Mouse (Mus musculus) heart, postnatal 10 days (tissue): ENCODE measurements around the gene 1700018B08Rik. TPM values are rescaled to one million over a fixed set of nuclear protein-coding genes. Genes with fewer than 3 reads are reported as not detected.

Experiments
- DNase-seq, 2 experiments: peaks; one replicate each; pipeline ENCODE4 v3.0.0; 2021
- intact Hi-C: fragments of 180-260 bp; cut with DNase I; formaldehyde crosslinking; loops from one replicate; pipeline ENCODE4 v1.15.1; 2025
- total RNA-seq, 2 experiments: library from RNA; stranded (reverse); gene quantifications; 2 replicates each; pipeline ENCODE4 v1.2.3; 2021

1700018B08Rik gene
- total RNA-seq, 2 experiments from 2014 or later, result not detected

DNA sequence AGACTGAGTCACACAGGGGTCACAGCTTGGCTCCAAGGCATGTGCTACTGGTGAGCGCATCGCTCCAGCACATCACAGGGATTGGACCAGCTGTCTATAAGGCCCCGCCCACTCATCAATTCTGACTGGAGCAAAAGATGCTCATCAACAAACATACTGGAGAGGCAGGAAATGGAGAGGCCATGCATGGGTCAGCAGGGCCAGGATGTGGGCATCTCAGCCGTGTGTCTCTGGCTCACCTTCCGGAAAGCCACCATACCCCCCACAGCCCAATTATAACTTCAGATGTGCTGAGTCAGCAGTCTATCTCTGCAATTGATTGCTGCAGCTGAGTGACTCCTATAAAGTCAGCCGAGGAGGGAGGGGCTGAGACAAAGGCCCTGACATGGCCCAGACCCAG, 24.2 kb upstream of the 1700018B08Rik start:
- no peak for DNase-seq
- intact Hi-C loops, result no loop called here

DNA sequence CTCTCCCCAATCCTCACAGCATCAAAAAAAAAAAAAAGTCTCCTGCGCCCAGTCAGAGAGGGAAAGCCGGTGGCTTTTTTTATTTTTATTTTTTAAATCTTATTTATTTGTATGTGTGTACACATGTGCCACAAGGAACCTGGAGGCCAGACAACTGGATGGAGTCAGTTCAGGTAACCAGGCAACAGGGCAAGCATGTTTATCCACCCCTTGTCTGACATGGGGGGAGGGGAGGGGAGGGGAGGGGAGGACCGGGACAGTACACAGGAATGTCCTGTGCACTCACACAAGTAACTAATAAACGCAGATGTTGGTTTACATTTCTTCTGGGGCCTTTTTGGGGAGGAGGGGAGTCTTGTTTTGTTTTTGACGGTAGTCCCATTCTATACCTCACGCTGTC, 19.6 kb upstream of the 1700018B08Rik start:
- peak in 1 of 2 experiments; percentile 51 for DNase-seq
- intact Hi-C loops, result loop anchor here (1.0 to 2.0 kb wide), 3 partner anchors 10 to 39 kb away; partner anchors contain the start of gene Fbxo31

DNA sequence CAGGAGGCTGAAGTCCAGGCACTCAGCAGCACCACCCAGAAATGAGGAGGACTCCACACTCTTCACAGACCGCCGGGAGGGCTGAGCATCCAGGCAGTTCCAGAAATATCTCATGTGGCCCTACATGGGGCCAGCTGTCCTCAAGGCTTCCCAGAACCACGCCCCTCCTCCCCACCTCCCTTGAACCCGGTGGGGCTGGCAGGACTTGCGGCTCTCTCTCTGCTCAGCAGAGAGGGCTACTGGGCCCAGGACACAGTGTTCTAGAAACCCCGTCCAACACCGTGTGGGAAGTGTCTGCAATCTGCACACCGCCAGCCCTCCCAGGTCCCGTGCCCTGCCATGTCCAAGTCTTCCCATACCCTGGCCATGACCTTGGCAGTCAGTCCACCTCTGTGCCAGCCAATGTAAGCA, 18.8 kb upstream of the 1700018B08Rik start:
- intact Hi-C loops, result loop anchor here (1.0 to 2.0 kb wide), 3 partner anchors 10 to 39 kb away; partner anchors contain the start of gene Fbxo31
- DNase-seq, result peak; percentile 87 to 92

DNA sequence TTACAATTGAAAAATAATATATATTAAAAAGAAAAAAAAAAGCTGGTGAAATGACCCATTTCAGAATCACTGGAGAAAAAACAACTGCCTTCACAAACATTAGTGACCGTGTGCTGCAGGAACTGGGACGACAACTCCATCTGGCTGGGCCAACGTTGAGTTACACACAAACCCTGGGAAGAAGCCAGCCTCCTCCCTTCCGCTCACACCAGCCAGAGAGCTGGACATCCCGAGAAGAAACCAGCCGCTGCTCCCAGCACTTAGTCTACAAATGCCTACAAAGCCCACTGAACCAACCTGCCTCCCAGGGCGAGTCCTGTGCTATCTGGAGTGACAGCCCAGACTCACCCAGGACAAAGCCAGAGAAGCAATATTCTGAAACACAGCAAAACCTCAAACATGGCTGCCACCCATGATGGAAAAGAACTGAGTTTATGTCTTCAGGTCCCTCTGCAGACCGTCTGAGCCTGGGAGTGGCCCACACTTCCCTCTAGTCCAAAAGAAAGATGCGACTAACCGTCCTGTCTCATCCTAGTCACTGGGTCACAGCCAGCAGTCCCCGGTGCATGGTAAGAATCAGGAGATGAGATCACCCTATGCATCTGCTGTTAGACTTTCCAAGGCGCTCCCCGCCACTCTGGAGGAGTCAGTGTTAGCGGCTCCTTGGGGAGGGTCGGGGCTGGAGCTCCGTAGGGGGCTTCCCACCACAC, 17.7 kb upstream of the 1700018B08Rik start:
- intact Hi-C loops, result loop anchor here (2.0 kb wide), 1 partner anchor 17 kb away; the partner anchor contains the start of gene Fbxo31
- peak; percentile 81 to 83 for DNase-seq

DNA sequence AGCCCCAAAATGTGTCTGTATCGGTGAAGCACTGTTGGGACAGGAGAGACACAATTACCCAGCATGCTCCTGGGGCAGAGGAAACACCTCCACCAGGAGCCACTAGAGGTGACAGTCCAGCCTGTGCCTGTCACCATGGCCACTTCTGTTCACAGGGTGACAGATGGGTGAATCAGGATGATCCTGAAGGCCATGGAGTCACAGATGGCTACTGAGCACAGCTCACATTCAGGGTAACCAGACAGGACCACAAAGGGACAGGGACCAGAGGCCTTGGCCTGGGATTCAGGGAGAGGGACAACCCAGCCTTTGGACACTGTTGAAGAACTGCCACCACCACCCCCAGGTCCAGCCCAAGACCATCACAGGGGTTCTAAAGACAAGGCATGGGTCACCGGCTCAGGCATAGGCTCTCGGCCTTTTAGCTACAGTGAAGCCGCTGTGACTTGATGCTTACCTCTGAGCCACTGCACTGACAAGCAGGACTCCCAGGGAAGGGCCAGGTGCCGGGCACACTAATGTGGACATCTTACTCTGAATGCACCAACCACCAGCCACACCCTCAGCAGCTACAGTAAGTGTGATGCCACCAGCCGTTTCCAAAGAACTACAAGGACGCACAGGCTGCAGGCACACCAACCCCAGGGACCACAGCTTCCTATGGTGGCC, 16.4 kb upstream of the 1700018B08Rik start:
- no peak for DNase-seq

DNA sequence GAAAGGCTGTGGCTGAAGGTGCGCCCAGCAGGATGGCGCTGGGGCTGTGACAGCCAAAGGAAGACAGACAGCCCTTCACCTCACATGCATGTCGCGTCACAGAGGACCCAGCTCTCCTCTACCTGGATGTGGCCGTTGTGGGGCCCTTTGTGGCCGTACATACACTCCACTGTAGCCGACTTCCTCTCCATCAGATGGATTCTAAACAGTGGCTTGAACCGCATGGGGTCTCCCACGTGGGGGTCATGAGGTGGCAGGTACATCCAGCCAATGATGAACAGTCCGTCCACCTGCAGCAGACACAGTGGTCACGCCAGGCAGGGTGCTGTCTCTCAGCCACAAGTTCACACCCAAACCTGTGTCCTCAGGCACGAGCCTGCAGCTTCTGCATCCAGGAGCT, 15.7 kb upstream of the 1700018B08Rik start:
- DNase-seq, result no peak
- intact Hi-C loops, result no loop called here

More for the DNA sequence above, 16.4 kb upstream of the 1700018B08Rik start:
- intact Hi-C loops, result no loop called here

DNA sequence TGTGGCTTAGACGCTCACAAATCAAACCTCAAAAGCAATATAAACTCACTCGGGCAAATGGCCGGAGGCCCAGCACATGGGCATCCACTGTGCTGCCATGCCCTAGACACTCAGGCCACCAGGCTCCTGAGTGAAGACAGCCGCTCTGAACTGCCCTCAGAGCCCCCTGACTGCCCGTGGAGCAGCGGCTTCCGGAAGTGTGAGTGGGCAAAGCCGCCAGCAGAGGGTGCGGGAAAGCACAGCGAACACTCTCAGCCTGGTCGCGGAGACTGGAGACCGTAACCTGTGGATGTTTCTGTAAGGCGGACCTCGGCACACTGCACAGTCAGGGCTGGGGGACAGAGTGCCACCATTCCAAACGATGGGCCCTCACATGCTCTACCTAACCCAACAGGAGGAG, 14.4 kb upstream of the 1700018B08Rik start:
- no peak for DNase-seq
- intact Hi-C loops, result no loop called here

DNA sequence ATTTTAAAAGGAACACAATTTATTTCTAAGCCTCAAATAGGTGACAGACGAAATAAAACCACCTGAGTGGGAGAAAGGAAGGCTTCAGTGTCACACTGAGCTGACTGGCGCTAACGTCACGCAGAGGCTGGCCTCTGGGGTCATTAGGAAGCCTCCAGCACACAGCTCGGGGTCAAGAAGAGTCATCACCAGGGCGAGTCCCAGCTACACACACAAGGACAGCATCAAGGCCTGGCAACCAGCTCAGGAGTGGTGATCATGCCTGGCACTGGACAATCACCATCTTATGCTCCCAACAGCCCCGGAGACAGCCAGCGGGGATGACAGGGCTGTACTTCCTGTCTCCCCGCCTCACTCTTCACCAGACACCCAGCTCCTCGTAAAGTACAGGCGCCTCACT, 13.6 kb upstream of the 1700018B08Rik start:
- DNase-seq, result no peak
- intact Hi-C loops, result no loop called here

- intact Hi-C loops, result no loop called here
- DNase-seq, result no peak
Measured at GRCm38 (mm10) chr8:121553831-121554475, 9.8 kb upstream of the 1700018B08Rik start.

DNA sequence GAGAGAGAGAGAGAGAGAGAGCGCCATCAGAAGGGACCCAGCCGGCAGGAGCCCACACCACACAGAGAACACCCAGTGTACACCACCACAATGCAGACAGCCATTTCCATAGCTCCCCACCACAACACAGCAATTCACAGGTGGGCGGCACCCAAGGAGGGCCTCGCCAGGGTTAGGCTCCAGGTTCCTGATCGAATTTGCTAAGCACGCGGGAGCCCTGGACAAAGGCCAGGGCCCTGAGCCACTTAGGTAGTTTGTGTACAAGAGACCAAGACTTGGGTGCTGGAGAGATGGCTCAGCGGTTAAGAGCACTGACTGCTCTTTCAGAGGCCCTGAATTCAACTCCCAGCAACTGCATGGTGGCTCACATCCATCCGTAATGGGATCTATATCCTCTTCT, 8.4 kb upstream of the 1700018B08Rik start:
- DNase-seq, result no peak
- intact Hi-C loops, result no loop called here

- no peak for DNase-seq
- intact Hi-C loops, result no loop called here
Measured at GRCm38 (mm10) chr8:121551065-121551985, 7.2 kb upstream of the 1700018B08Rik start.

DNA sequence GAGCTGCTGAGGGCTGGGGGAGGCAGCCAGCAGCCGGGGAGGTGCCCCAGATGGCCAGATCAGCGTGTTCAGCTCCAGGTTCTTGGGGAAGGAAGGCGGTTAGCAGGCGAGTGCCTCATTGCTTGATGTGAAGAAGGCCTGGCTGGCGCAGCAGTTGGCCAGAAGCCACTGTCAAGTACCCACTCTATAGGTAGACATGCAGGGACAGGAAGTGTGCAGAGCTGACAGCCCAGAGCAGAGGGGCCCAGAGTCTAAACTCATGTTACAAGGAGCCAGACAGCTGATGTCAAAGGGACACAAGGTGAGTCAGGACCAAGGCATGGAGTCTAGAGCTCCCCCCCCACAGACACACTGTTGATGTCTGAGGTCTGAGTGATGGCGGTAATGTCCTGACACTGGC, 5.9 kb upstream of the 1700018B08Rik start:
- no peak for DNase-seq
- intact Hi-C loops, result no loop called here

DNA sequence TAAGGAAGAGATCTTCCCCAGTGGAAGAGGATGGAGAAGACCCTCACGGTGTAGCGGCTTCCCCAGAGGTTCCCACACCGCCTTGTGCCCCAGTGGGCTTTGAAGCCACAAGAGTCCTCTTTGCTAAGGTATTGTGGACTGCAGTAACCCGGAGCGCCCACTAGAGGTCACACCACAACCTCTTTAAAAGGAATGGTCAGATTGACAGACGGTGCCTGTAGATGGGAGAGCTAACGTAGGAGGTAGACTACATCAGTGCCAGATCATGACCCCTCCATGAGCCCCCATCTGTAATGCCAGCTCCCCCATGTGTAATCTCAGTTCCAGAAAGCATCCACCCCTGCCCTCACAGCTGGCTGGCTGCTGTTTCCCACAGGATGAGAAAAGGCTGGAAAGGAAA, 3.0 kb upstream of the 1700018B08Rik start:
- intact Hi-C loops, result loop anchor here (2.0 to 5.0 kb wide), 3 partner anchors 35 to 140 kb away; no protein-coding TSS in a partner anchor
- DNase-seq, result peak; percentile 78 to 83

GRCm38 (mm10) chr8:121544936-121545335, 816 bp upstream of the 1700018B08Rik start:
- no peak for DNase-seq
- intact Hi-C loops, result loop anchor here (5.0 kb wide), 2 partner anchors 37 to 142 kb away; no protein-coding TSS in a partner anchor

DNA sequence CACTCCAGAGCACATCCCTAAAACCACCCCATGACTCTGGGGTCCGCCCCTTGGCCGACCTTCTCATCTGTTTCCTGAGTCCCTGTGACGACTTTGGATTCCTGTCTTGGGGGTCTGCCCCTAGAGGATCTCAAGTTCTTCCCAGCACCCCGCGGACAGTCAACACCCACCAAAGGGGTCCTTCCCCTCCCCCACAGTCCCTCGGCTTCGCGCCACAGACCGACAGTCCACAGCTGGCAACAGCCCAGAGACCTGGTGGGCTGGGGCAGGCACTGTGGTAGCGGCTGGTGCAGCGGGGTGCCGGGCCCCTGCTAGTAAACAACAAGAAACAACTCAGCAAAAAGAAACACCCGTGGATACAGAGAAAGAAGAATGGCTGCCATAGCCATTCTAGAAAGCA, 1.2 kb downstream of the 1700018B08Rik start:
- intact Hi-C loops, result no loop called here
- DNase-seq, result no peak

DNA sequence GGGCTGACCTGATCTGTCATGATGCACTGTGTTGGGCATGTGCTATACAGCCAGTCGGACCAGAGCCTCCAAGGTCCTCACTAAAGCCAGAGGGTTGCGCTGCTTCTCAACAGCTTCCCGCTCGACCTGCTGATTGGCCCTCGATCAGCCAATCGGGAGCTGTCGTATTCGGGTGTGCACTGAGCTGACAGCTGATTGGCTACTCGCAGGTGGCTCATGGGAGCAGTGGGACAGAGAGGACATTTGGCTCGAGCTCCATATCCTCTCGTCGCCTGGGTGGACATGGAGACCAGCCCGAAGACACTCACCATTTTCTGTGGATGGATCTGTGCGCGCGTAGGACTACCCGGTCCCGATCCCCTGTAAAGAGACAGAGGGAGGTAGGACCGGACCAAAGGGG, 2.3 kb downstream of the 1700018B08Rik start:
- intact Hi-C loops, result no loop called here
- no peak for DNase-seq

DNA sequence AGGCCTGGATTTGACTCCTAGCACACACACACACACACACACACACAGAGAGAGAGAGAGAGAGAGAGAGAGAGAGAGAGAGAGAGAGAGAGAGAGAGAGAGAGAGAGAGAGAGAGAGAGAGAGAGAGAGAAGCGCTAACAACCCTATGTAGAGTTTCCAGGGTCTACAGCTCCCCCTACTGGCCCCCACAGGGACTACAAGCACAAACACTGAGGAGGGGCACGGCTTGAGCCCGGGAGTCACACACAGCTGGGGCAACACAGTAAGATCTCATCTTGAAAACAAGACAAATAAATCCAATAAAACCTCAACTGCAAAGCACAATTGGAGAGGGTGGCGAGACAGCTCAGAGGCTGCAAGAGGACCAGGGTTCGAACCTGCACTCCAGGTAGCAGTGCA, 11.7 kb downstream of the 1700018B08Rik start:
- intact Hi-C loops, result no loop called here
- DNase-seq, result peak in 1 of 2 experiments; percentile 54

DNA sequence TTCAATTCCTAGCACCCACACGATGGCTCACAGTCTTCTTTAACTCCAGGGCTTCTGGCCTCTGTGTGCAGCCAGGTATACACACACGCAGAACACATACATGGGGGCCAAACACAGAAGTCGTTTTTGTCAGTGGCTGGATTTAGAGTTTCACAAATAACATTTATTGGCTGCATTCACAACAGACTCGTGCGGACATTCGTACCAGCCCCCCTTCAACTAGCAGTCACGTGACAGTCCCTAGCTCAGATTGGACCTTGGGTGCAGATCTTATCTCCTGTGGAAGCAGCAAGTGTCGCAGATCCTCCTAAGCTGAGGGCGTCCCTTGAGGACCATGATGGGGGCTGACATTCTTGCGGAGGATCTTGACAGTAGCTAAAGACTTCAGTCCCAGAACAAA, 13.5 kb downstream of the 1700018B08Rik start:
- no peak for DNase-seq
- intact Hi-C loops, result no loop called here

- intact Hi-C loops, result no loop called here
- DNase-seq, result peak; percentile 76 to 77
Measured at GRCm38 (mm10) chr8:121528790-121529189, 15.3 kb downstream of the 1700018B08Rik start.

- no peak for DNase-seq
- intact Hi-C loops, result no loop called here
Measured at GRCm38 (mm10) chr8:121527751-121528150, 16.4 kb downstream of the 1700018B08Rik start.
